Mouse (Mus musculus): ENCODE data around the gene Mical2. TPM values are rescaled to one million over a fixed set of nuclear protein-coding genes. Genes with fewer than 3 reads are reported as not detected.

Mical2 gene
- total and polyA plus RNA-seq, 3 experiments, result not detected

DNA sequence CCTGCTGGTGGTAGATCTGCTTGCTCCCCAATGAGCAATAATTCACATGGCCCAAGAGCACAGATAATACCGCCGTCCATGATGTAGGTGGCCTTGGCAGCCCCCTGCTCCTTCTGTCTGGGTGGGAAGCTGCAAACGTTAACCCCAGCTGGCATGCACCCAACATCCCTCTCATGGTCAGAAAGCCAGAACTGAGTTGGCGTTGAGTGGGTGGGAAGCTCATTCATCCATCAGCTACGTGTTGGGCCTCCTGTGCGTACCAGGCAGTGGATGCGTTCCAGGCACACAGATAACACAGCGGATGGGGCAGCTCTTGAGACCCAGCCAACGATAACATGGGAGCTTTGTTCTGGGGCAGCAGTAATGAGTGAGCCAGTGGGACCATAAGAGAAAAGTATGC, 72.4 kb downstream of the Mical2 start:
- Histone ChIP-seq H3K4me1 (ENCODE audit: control insufficient read depth in 1 of 2, insufficient read depth in 2 of 2, low read length in 2 of 2) (no peaks in the 10 kb centered on the region), H3K36me3 (ENCODE audit: control insufficient read depth in 1 of 2, insufficient read depth in 2 of 2, low read length in 2 of 2) (no peaks in the 10 kb centered on the region), H3K27me3 (ENCODE audit: control insufficient read depth in 1 of 2, insufficient read depth in 2 of 2, low read length in 2 of 2) (no peaks in the 10 kb centered on the region), H3K9me3 (replicated peaks; ENCODE audit: insufficient read depth, low read length) (no peaks in the 10 kb centered on the region), H3K9ac (ENCODE audit: control insufficient read depth, low read depth, low read length, poor library complexity, severe bottlenecking) (no peak overlapping the region), H3K4me3 (ENCODE audit: control insufficient read depth in 1 of 2, insufficient read depth in 1 of 2, low read depth in 2 of 2, low read length in 2 of 2) (no peak overlapping the region), H3K79me2 (ENCODE audit: control insufficient read depth, insufficient read depth, low read length, poor library complexity) (no peaks in the 10 kb centered on the region), H3K27ac (ENCODE audit: control insufficient read depth, low read depth, low read length) (no peak overlapping the region)
- no peak for TF ChIP-seq E2F4 (IDR thresholded peaks at IDR 0.05; ENCODE audit: borderline replicate concordance, low read depth, low read length)
- TF ChIP-seq USF1 (IDR thresholded peaks at IDR 0.05; ENCODE audit: low read depth, low read length), result no peak
- TF ChIP-seq MXI1 (IDR thresholded peaks at IDR 0.05; ENCODE audit: low read depth, low read length), result no peak
- no peak for TF ChIP-seq EP300 (IDR thresholded peaks at IDR 0.05; ENCODE audit: low read depth in 1 of 2, low read length in 2 of 2)
- TF ChIP-seq CHD1 (IDR thresholded peaks at IDR 0.05; ENCODE audit: low read depth, low read length), result no peak
- TF ChIP-seq NELFE (IDR thresholded peaks at IDR 0.05; ENCODE audit: low read depth, low read length), result no peak
- TF ChIP-seq GATA1 (IDR thresholded peaks at IDR 0.05; ENCODE audit: low read depth, low read length), result no peak
- no peak for TF ChIP-seq MEF2A (IDR thresholded peaks at IDR 0.05; ENCODE audit: extremely low read depth, insufficient replicate concordance, low read depth, low read length, poor library complexity, severe bottlenecking)
- no peak for TF ChIP-seq NRF1 (IDR thresholded peaks at IDR 0.05; ENCODE audit: insufficient read depth, low read depth, low read length, poor library complexity, severe bottlenecking)
- TF ChIP-seq CHD2 (IDR thresholded peaks at IDR 0.05; ENCODE audit: low read length), result no peak
- no peak for TF ChIP-seq MAZ (IDR thresholded peaks at IDR 0.05; ENCODE audit: low read depth, low read length)
- TF ChIP-seq TBP (IDR thresholded peaks at IDR 0.05; ENCODE audit: low read depth, low read length), result no peak
- TF ChIP-seq ZKSCAN1 (IDR thresholded peaks at IDR 0.05; ENCODE audit: low read depth, low read length), result no peak
- no peak for TF ChIP-seq UBTF (IDR thresholded peaks at IDR 0.05; ENCODE audit: borderline replicate concordance, insufficient read depth, low read depth, low read length)
- TF ChIP-seq RCOR1 (IDR thresholded peaks at IDR 0.05; ENCODE audit: low read depth, low read length), result no peak
- no peak for TF ChIP-seq BHLHE40 (IDR thresholded peaks at IDR 0.05; ENCODE audit: borderline replicate concordance, low read depth, low read length)
- no peak for TF ChIP-seq MYC (IDR thresholded peaks at IDR 0.05; ENCODE audit: low read depth, low read length)
- TF ChIP-seq MAFK (IDR thresholded peaks at IDR 0.05; ENCODE audit: borderline replicate concordance, low read depth, low read length), result no peak
- no peak for TF ChIP-seq SIN3A (IDR thresholded peaks at IDR 0.05; ENCODE audit: low read length)
- no peak for DNase-seq (ENCODE audit: low read depth, low spot score)

DNA sequence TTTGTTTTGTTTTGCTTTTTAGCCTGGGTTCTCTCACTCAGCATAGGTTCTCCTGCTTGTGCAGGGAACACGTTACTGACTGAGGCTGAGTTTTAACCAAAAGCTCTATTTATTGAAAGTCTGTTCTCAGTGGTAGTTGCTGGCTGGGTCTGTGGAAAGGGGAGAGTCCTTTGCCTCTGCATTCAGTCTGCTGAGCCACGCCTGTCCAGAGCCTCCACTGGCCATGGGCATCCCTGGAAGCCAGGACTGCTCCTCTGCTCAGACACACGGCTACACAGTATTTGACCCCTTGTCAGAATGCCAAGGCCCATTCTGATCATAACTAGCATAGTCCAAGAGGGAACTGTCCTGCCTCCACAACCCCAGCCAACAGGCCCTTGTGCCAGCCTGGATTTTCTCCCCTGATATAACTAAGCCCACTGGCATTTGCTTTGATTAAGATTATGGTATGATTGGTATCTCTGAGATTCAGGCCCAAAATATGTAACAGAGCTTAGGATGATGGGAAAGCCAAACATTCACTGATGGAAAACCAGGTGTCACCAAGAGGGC, 73.3 kb downstream of the Mical2 start:
- TF ChIP-seq POLR2AphosphoS2 (IDR thresholded peaks at IDR 0.05; ENCODE audit: low read length), result no peak
- no peaks in the 10 kb centered on the region for H3K27me3 ChIP-seq (ENCODE audit: control insufficient read depth in 1 of 2, insufficient read depth in 2 of 2, low read length in 2 of 2)
- no peaks in the 10 kb centered on the region for H3K9me3 ChIP-seq (replicated peaks; ENCODE audit: insufficient read depth, low read length)
- no peaks in the 10 kb centered on the region for H3K4me1 ChIP-seq (ENCODE audit: control insufficient read depth in 1 of 2, insufficient read depth in 2 of 2, low read length in 2 of 2)
- no peaks in the 10 kb centered on the region for H3K36me3 ChIP-seq (ENCODE audit: control insufficient read depth in 1 of 2, insufficient read depth in 2 of 2, low read length in 2 of 2)
- no peak overlapping the region for H3K4me3 ChIP-seq (ENCODE audit: control insufficient read depth in 1 of 2, insufficient read depth in 1 of 2, low read depth in 2 of 2, low read length in 2 of 2)
- H3K9ac ChIP-seq (ENCODE audit: control insufficient read depth, low read depth, low read length, poor library complexity, severe bottlenecking), result no peak overlapping the region
- H3K27ac ChIP-seq (ENCODE audit: control insufficient read depth, low read depth, low read length), result no peak overlapping the region
- H3K79me2 ChIP-seq (ENCODE audit: control insufficient read depth, insufficient read depth, low read length, poor library complexity), result no peaks in the 10 kb centered on the region
- DNase-seq (ENCODE audit: low read depth, low spot score), result no peak
